Mouse (Mus musculus) 416B (cell line): ENCODE results near the gene Det1.
A peak's percentile ranks its signal among the peaks of the same experiment; 100 is the strongest.

Experiments used
- DNase-seq: peaks from one replicate; pipeline ENCODE4 v3.0.0; 2011; ENCODE audit warnings: low read depth

Gene Det1

GRCm38 (mm10) chr7:78782639-78783581, 64.2 kb downstream of the Det1 start, which contains the start of the genes Mrps11 and Mrpl46:
TSS of gene Mrps11 (plus strand) at chr7:78783119.
TSS of gene Mrpl46 (minus strand) at chr7:78783531.
- DNase-seq, result peak; percentile 86

GRCm38 (mm10) chr7:78778741-78779140, 68.3 kb downstream of the Det1 start:
- no peak for DNase-seq
